Mouse (Mus musculus): Measurements from ENCODE around the gene Arfgef2. TPM values are rescaled to one million over a fixed set of nuclear protein-coding genes. Genes with fewer than 3 reads are reported as not detected.

Gene Arfgef2
- polyA plus RNA-seq, 1 experiment from 2014 or later, result 11.1 TPM

Other genes with a start within 250 kb of the Arfgef2 start
- 12.0 and 13.6 TPM in 2 replicates for gene Prex1, start 91.8 kb upstream of the Arfgef2 start, polyA plus RNA-seq (2016; fragmentation: Nextera tagmentation; extraction: Ambion mirVana)
- 5.5 and 6.1 TPM in 2 replicates for gene Trp53rkb, start 13.1 kb upstream of the Arfgef2 start, polyA plus RNA-seq (2016; fragmentation: Nextera tagmentation; extraction: Ambion mirVana)
- gene Cse1l, start 100.5 kb downstream of the Arfgef2 start, polyA plus RNA-seq (2016; fragmentation: Nextera tagmentation; extraction: Ambion mirVana), result 123 and 131 TPM in 2 replicates
- gene Stau1, start 190.7 kb downstream of the Arfgef2 start, polyA plus RNA-seq (2016; fragmentation: Nextera tagmentation; extraction: Ambion mirVana), result 69.6 and 71.8 TPM in 2 replicates
- gene Ddx27, start 209.6 kb downstream of the Arfgef2 start, polyA plus RNA-seq (2016; fragmentation: Nextera tagmentation; extraction: Ambion mirVana), result 33.7 and 35.8 TPM in 2 replicates

Data from heart, embryonic 12.5 days (tissue).